Mouse (Mus musculus) CH12.LX (cell line): ENCODE data around the gene Eif4e. TPM values are rescaled to one million over a fixed set of nuclear protein-coding genes. Genes with fewer than 3 reads are reported as not detected.
"Not testable (repeated sequence)": the region's sequence is repeated elsewhere in the genome, so short reads cannot be mapped to it uniquely, and the experiment has no call there.

Source experiments
- DNase-seq: peaks from one replicate; pipeline ENCODE4 v3.0.0-alpha.2; 2013; ENCODE audit errors: extremely low read depth
- H3K27ac ChIP-seq: 2 replicates; pipeline ENCODE4 v1.5.1; 2012; ENCODE audit warnings: low read depth, mild to moderate bottlenecking, control low read depth, moderate library complexity; ENCODE audit not compliant: insufficient read depth
- H3K27me3 ChIP-seq: replicated peaks from 2 replicates; pipeline ENCODE3; 2012; ENCODE audit warnings: inconsistent platforms
- H3K36me3 ChIP-seq, 2 experiments: replicated peaks in 1 of 2; 2 replicates each; pipeline versions ENCODE3 to v1.6.1; 2012; ENCODE audit warnings: inconsistent platforms in 1 of 2, low read length in 1 of 2, mild to moderate bottlenecking in 1 of 2, mixed read lengths in 1 of 2, moderate library complexity in 1 of 2; ENCODE audit not compliant: control insufficient read depth in 1 of 2, insufficient read depth in 1 of 2
- H3K4me1 ChIP-seq, 2 experiments: 2 replicates each; pipeline ENCODE4 v1.6.1; 2012; ENCODE audit warnings: inconsistent platforms in 1 of 2, moderate library complexity in 1 of 2; ENCODE audit not compliant: insufficient read depth in 2 of 2, control insufficient read depth in 1 of 2
- H3K4me2 ChIP-seq: 2 replicates; pipeline ENCODE4 v1.6.1; 2012; ENCODE audit warnings: low read depth, mild to moderate bottlenecking, control low read depth; ENCODE audit not compliant: poor library complexity, insufficient read depth, severe bottlenecking
- H3K4me3 ChIP-seq, 3 experiments: fragments of 150-350 bp in 1 of 3; sonication (generic) in 1 of 3; replicated peaks in 1 of 3; 2 replicates each; pipeline versions ENCODE3 to v1.5.1; 2011 to 2012; ENCODE audit warnings: low read depth in 2 of 3, low read length in 2 of 3, mild to moderate bottlenecking in 2 of 3, moderate library complexity in 2 of 3, control low read depth in 1 of 3, improper control_type of control experiment in 1 of 3, inconsistent platforms in 1 of 3, mixed read lengths in 1 of 3; ENCODE audit not compliant: poor library complexity in 1 of 3
- H3K79me2 ChIP-seq: replicated peaks from 2 replicates; pipeline ENCODE4 v1.6.1; 2012; ENCODE audit warnings: mild to moderate bottlenecking, moderate library complexity; ENCODE audit not compliant: control insufficient read depth, poor library complexity, insufficient read depth, severe bottlenecking; ENCODE audit errors: extremely low read depth
- H3K9ac ChIP-seq: 2 replicates; pipeline ENCODE4 v1.6.1; 2012; ENCODE audit warnings: low read depth, mild to moderate bottlenecking, control low read depth, moderate library complexity; ENCODE audit not compliant: insufficient read depth
- H3K9me3 ChIP-seq: replicated peaks from 2 replicates; pipeline ENCODE3; 2012; ENCODE audit warnings: low read length, inconsistent platforms, mixed read lengths
- CHD2 ChIP-seq: IDR thresholded peaks from 2 replicates; pipeline ENCODE4 v1.6.1; 2011; ENCODE audit warnings: low read length, improper control_type of control experiment
- CTCF ChIP-seq, 2 experiments: IDR thresholded peaks in 1 of 2; conservative IDR thresholded peaks in 1 of 2; 2 replicates each; pipeline ENCODE4 v1.5.1; 2011 to 2012; ENCODE audit warnings: low read depth in 2 of 2, low read length in 2 of 2, improper control_type of control experiment in 1 of 2, inconsistent platforms in 1 of 2, mild to moderate bottlenecking in 1 of 2, moderate library complexity in 1 of 2
- E2F4 ChIP-seq: IDR thresholded peaks from 2 replicates; pipeline ENCODE4 v1.6.1; 2011; ENCODE audit warnings: low read depth, low read length, improper control_type of control experiment; ENCODE audit not compliant: insufficient replicate concordance
- ELF1 ChIP-seq: IDR thresholded peaks from 2 replicates; pipeline ENCODE4 v1.6.1; 2014; ENCODE audit warnings: low read depth, mild to moderate bottlenecking, inconsistent platforms, low read length, improper control_type of control experiment
- EP300 ChIP-seq: IDR thresholded peaks from 2 replicates; pipeline ENCODE4 v1.6.1; 2011; ENCODE audit warnings: low read length, improper control_type of control experiment
- IRF4 ChIP-seq: IDR thresholded peaks from 2 replicates; pipeline ENCODE4 v1.6.1; 2014; ENCODE audit warnings: low read depth, mild to moderate bottlenecking, inconsistent platforms, low read length, improper control_type of control experiment
- JUN ChIP-seq: IDR thresholded peaks from 2 replicates; pipeline ENCODE4 v1.6.1; 2011; ENCODE audit warnings: low read depth, mild to moderate bottlenecking, low read length, improper control_type of control experiment, moderate library complexity; ENCODE audit not compliant: insufficient read depth
- NELFE ChIP-seq: IDR thresholded peaks from 2 replicates; pipeline ENCODE4 v1.6.1; 2011; ENCODE audit warnings: low read depth, low read length, improper control_type of control experiment
- PAX5 ChIP-seq: IDR thresholded peaks from 2 replicates; pipeline ENCODE4 v1.6.1; 2012; ENCODE audit warnings: low read length, inconsistent platforms, mixed read lengths
- POLR2A ChIP-seq: IDR thresholded peaks from 2 replicates; pipeline ENCODE4 v1.6.1; 2011; ENCODE audit warnings: low read depth, mild to moderate bottlenecking, improper control_type of control experiment, low read length
- POLR2AphosphoS2 ChIP-seq: IDR thresholded peaks from 2 replicates; pipeline ENCODE4 v1.6.1; 2011; ENCODE audit warnings: low read depth, low read length, improper control_type of control experiment
- RAD21 ChIP-seq: IDR thresholded peaks from 2 replicates; pipeline ENCODE4 v1.6.1; 2011; ENCODE audit warnings: low read depth, mild to moderate bottlenecking, low read length, improper control_type of control experiment, moderate library complexity
- RCOR1 ChIP-seq: conservative IDR thresholded peaks from 2 replicates; pipeline ENCODE4 v1.6.1; 2012; ENCODE audit warnings: low read depth, mild to moderate bottlenecking, inconsistent platforms, low read length, improper control_type of control experiment
- SMC3 ChIP-seq: IDR thresholded peaks from 2 replicates; pipeline ENCODE4 v1.6.1; 2011; ENCODE audit warnings: low read depth, low read length, improper control_type of control experiment
- TBP ChIP-seq: conservative IDR thresholded peaks from 2 replicates; pipeline ENCODE4 v1.6.1; 2011; ENCODE audit warnings: low read depth, low read length, improper control_type of control experiment
- TCF12 ChIP-seq: IDR thresholded peaks from 2 replicates; pipeline ENCODE4 v1.6.1; 2014; ENCODE audit warnings: low read depth, mild to moderate bottlenecking, inconsistent platforms, low read length, improper control_type of control experiment
- USF1 ChIP-seq: IDR thresholded peaks from 2 replicates; pipeline ENCODE4 v1.6.1; 2014; ENCODE audit warnings: low read depth, mild to moderate bottlenecking, inconsistent platforms, low read length, improper control_type of control experiment
- USF2 ChIP-seq: conservative IDR thresholded peaks from 2 replicates; pipeline ENCODE4 v1.6.1; 2011; ENCODE audit warnings: low read depth, low read length, improper control_type of control experiment
- ZC3H11A ChIP-seq: IDR thresholded peaks from 2 replicates; pipeline ENCODE4 v1.6.1; 2012; ENCODE audit warnings: low read depth, mild to moderate bottlenecking, inconsistent platforms, low read length, improper control_type of control experiment
- ZNF384 ChIP-seq: IDR thresholded peaks from 2 replicates; pipeline ENCODE4 v1.6.1; 2012; ENCODE audit warnings: low read depth, low read length, improper control_type of control experiment, inconsistent platforms
- dilution Hi-C: fragments of 300-500 bp; cut with MboI; formaldehyde crosslinking; loops from 2 replicates; pipeline ENCODE4 v1.14.3; 2020; ENCODE audit warnings: low sequenced_read_pairs; ENCODE audit not compliant: extremely low pct_unique_long_range_greater_than_20kb, extremely low pct_ligation_motif_present
- in situ Hi-C: fragments of 300-500 bp; cut with MboI; formaldehyde crosslinking; loops from 3 replicates; pipeline ENCODE4 v1.14.3; 2019; ENCODE audit warnings: low sequenced_read_pairs, low pct_ligation_motif_present, low pct_unique_long_range_greater_than_20kb, mixed read lengths
- polyA plus RNA-seq: library from polyadenylated mRNA; unstranded; fragments of >175 nt; gene quantifications from 2 replicates; pipeline ENCODE4 v1.2.1, GENCODE M21; 2012; ENCODE audit warnings: low read depth; ENCODE audit not compliant: insufficient read length
- total RNA-seq, 2 experiments: library from RNA; depleted of rRNA; stranded (reverse); fragments of 300-350 nt in 1 of 2; fragments of >200 nt in 1 of 2; gene quantifications; 2 replicates each; pipeline ENCODE4 v1.2.3; 2012 to 2014

Gene Eif4e
- total and polyA plus RNA-seq, 3 experiments = 490 to 850 (median 590) TPM

GRCm38 (mm10) chr3:138550336-138551123 lies 24.6 kb downstream of the Eif4e start:
- in situ Hi-C loops = no loop called here
- no peak overlapping the region for H3K4me2 ChIP-seq
- no peak for DNase-seq
- peaks cover 47 to 85% of the 10 kb centered on the region in 2 experiments for H3K36me3 ChIP-seq
- TF ChIP-seq EP300 (no peak), NELFE (no peak), TCF12 (no peak), TBP (no peak), POLR2A (0 out of 2 replicates have a peak, but pooled peaks have one; percentile 10), JUN (no peak)
- H3K27ac ChIP-seq = no peak overlapping the region
- no peaks in the 10 kb centered on the region for H3K27me3 ChIP-seq
- no peak overlapping the region for H3K9ac ChIP-seq
- dilution Hi-C loops = no loop called here
- H3K4me1 ChIP-seq = peaks cover 0 to 13% of the 10 kb centered on the region in 2 experiments; a peak in 2 of 4 replicates
- no peak overlapping the region for H3K4me3 ChIP-seq
- H3K79me2 ChIP-seq = peaks cover 59% of the 10 kb centered on the region
- H3K9me3 ChIP-seq = no peaks in the 10 kb centered on the region

DNA sequence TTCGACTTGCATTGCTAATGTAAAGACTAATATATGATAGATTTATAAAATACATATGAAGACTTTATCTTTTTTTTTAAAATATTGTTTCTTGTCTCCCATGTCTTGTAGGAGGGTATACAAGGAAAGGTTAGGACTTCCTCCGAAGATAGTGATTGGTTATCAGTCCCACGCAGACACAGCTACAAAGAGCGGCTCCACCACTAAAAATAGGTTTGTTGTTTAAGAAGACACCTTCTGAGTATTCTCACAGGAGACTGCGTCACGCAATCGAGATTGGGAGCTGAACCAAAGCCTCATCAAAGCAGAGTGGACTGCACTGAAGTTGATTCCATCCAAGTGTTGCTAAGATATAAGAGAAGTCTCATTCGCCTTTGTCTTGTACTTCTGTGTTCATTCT lies 29.3 kb downstream of the Eif4e start:
- dilution Hi-C loops, H3K27ac ChIP-seq, H3K4me3 ChIP-seq, H3K4me2 ChIP-seq, H3K4me1 ChIP-seq, H3K27me3 ChIP-seq, H3K9me3 ChIP-seq, DNase-seq, H3K9ac ChIP-seq, in situ Hi-C loops: not testable (repeated sequence)
- Histone ChIP-seq H3K79me2 (peaks cover 24% of the 10 kb centered on the region), H3K36me3 (peaks cover 67 to 84% of the 10 kb centered on the region in 2 experiments)

DNA sequence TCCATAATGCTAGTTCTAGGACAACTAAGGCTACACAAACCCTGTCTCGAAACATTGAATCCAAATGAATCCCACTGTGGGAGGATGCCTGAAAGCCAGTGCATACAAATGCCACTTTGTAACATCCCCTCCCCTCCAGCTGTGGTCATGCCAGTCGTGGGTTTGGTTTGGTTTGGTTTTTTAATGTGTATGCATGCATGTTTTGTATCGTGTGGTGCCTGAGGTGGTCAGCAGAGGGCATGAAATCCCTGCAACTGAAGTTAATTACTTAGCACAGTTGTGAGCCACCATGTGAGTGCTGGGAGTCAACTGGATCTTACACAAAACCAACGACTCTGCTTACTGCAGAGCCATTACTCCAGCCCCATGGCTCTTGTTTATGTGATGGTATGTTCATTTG lies 32.5 kb downstream of the Eif4e start:
- in situ Hi-C loops (no loop called here), dilution Hi-C loops (no loop called here)
- Histone ChIP-seq H3K4me1 (no peaks in the 10 kb centered on the region), H3K27me3 (no peaks in the 10 kb centered on the region), H3K27ac (no peak overlapping the region), H3K9me3 (no peaks in the 10 kb centered on the region), H3K4me2 (no peak overlapping the region), H3K9ac (no peak overlapping the region), H3K36me3 (peaks cover 48 to 78% of the 10 kb centered on the region in 2 experiments), H3K4me3 (no peak overlapping the region), H3K79me2 (peaks cover 3% of the 10 kb centered on the region; the same call in 1 of the 2 replicates)
- TF ChIP-seq USF1 (no peak), NELFE (no peak), ZNF384 (no peak), E2F4 (no peak), POLR2A (no peak), PAX5 (no peak), TCF12 (no peak), RAD21 (peak; percentile 19), SMC3 (no peak; the same call in 1 of the 2 replicates), IRF4 (no peak), USF2 (no peak), ELF1 (no peak), CHD2 (no peak), RCOR1 (no peak), CTCF (conservative IDR thresholded peaks at IDR 0.05 in 1 of 2, IDR thresholded peaks at IDR 0.05 in 1 of 2; ENCODE audit: low read depth in 2 of 2, low read length in 2 of 2) (peak in 1 of 2 experiments; percentile 44; a peak in 2 of 4 replicates), ZC3H11A (no peak), POLR2AphosphoS2 (peak; percentile 72; the same call in 1 of the 2 replicates)
- peak; percentile 33 for DNase-seq
